Mouse (Mus musculus) olfactory bulb, adult 2 months (tissue): Measurements from ENCODE around the gene Igsf21.

ENCODE experiments used
- CTCF ChIP-seq: fragments of 200-500 bp; IDR thresholded peaks from 2 replicates; pipeline ENCODE4 v1.5.1; 2012; ENCODE audit warnings: low read depth, mild to moderate bottlenecking, low read length, moderate library complexity; ENCODE audit not compliant: insufficient read depth
- POLR2A ChIP-seq: fragments of 200-500 bp; IDR thresholded peaks from 2 replicates; pipeline ENCODE4 v1.6.1; 2012; ENCODE audit warnings: mild to moderate bottlenecking, low read depth, low read length, moderate library complexity; ENCODE audit not compliant: insufficient read depth

- TF ChIP-seq CTCF (no peak), POLR2A (no peak)
Observed at GRCm38 (mm10) chr4:140076852-140077563, 169.6 kb downstream of the Igsf21 start.
